17 mouse cellular contexts compared by ENCODE assay signal in the genomic region with DNA sequence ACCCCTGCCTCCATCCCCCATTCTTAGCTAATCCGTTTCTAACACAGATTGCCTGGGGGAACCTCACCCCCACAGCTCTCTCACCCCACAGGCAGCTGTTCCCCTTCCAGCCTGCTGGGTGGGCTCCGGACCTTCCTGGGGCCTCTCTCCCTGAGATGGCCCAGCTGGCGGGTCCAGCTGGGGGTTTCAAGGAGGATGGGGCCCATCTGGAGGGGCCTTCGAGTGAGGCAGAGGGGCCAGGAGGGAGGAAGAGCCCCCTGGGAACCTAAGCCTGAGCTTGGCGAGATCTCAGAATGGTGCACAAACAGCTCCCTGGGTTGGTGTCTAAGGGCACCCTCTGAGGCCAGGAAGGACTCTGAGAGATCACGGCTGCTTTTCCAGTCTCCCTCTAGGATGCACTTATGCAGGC. TPM values are rescaled to one million over a fixed set of nuclear protein-coding genes. Genes with fewer than 3 reads are reported as not detected.
A peak's percentile ranks its signal among the peaks of the same experiment; 100 is the strongest.
DNase-seq lines count a peak whose midpoint lies in the region; ATAC-seq and TF ChIP-seq lines count a peak whose summit lies in the region.
"Had no signal": no experiment of that assay in that cellular context is flagged by ENCODE, and none has a peak within 500 bp of the region (broad histone marks: within the 10 kb centered on the region; RNA-seq: fewer than 3 reads in every experiment).

No protein-coding gene starts in this region.

- 51% methylated on average over 6 of the region's 6 CpGs for WGBS in forebrain, embryonic 10.5 days
- 53% methylated on average over 6 of the region's 6 CpGs for WGBS in forebrain, postnatal 0 days
- WGBS in kidney, postnatal 0 days = 54% methylated on average over 6 of the region's 6 CpGs
- WGBS in neural tube, embryonic 14.5 days = 41% methylated on average over 6 of the region's 6 CpGs
- WGBS in neural tube, embryonic 15.5 days = 48% methylated on average over 6 of the region's 6 CpGs

- no peak overlapping the region for H3K4me2 ChIP-seq in forebrain, postnatal 0 days (ENCODE audit: low read depth)
- H3K4me2 ChIP-seq in kidney, postnatal 0 days (ENCODE audit: low read length) = no peak overlapping the region
- no peak overlapping the region for H3K4me2 ChIP-seq in neural tube, embryonic 14.5 days (ENCODE audit: low read depth, low read length)
- no peak overlapping the region for H3K4me2 ChIP-seq in neural tube, embryonic 15.5 days
- H3K4me2 ChIP-seq: limb, embryonic 15.5 days had no signal

- no peak for DNase-seq in forebrain, embryonic 10.5 days (ENCODE audit: extremely low spot score, low spot score)
- no peak for DNase-seq in forebrain, postnatal 0 days
- DNase-seq in kidney, postnatal 0 days (ENCODE audit: low spot score) = peak; percentile 45
- no peak for DNase-seq in kidney, postnatal 25 days
- DNase-seq in liver = no peak
- no peak for DNase-seq in cerebellum, postnatal 4 days (ENCODE audit: low spot score in 2 of 2)
- DNase-seq: cerebellum, adult 11-12 months; heart, adult 18-20 months; heart, postnatal 14 days; kidney, adult 2 months; layer of hippocampus, postnatal 36 days; lung, adult 2 months had no signal

- peaks cover 100% of the 10 kb centered on the region for H3K27me3 ChIP-seq in forebrain, embryonic 10.5 days (ENCODE audit: poor library complexity, severe bottlenecking)
- no peaks in the 10 kb centered on the region for H3K27me3 ChIP-seq in forebrain, postnatal 0 days (ENCODE audit: insufficient read depth, low read length)
- H3K27me3 ChIP-seq in kidney, postnatal 0 days (ENCODE audit: insufficient read depth, low read length) = no peaks in the 10 kb centered on the region
- no peaks in the 10 kb centered on the region for H3K27me3 ChIP-seq in neural tube, embryonic 14.5 days (ENCODE audit: control insufficient read depth, insufficient read depth, low read length)
- peaks cover 43% of the 10 kb centered on the region for H3K27me3 ChIP-seq in neural tube, embryonic 15.5 days (replicated peaks)
- H3K27me3 ChIP-seq: CH12.LX had no signal

- H3K4me3 ChIP-seq in forebrain, embryonic 10.5 days = no peak overlapping the region
- no peak overlapping the region for H3K4me3 ChIP-seq in forebrain, postnatal 0 days (ENCODE audit: low read depth, low read length)
- H3K4me3 ChIP-seq in kidney, postnatal 0 days (replicated peaks; ENCODE audit: low read depth, low read length) = no peak overlapping the region
- no peak overlapping the region for H3K4me3 ChIP-seq in neural tube, embryonic 14.5 days (ENCODE audit: low read depth, low read length)
- H3K4me3 ChIP-seq in neural tube, embryonic 15.5 days (replicated peaks) = no peak overlapping the region
- H3K4me3 ChIP-seq: limb, embryonic 15.5 days; midbrain, embryonic 10.5 days had no signal

- H3K4me1 ChIP-seq in forebrain, embryonic 10.5 days = peaks cover 12% of the 10 kb centered on the region
- H3K4me1 ChIP-seq in forebrain, postnatal 0 days (ENCODE audit: insufficient read depth) = no peaks in the 10 kb centered on the region
- no peaks in the 10 kb centered on the region for H3K4me1 ChIP-seq in kidney, postnatal 0 days (replicated peaks; ENCODE audit: insufficient read depth, low read length)
- no peaks in the 10 kb centered on the region for H3K4me1 ChIP-seq in neural tube, embryonic 14.5 days (ENCODE audit: control insufficient read depth, insufficient read depth, low read length)
- H3K4me1 ChIP-seq in neural tube, embryonic 15.5 days = no peaks in the 10 kb centered on the region

- H3K9ac ChIP-seq in forebrain, postnatal 0 days = no peak overlapping the region
- H3K9ac ChIP-seq in kidney, postnatal 0 days (ENCODE audit: low read depth, low read length) = no peak overlapping the region
- no peak overlapping the region for H3K9ac ChIP-seq in neural tube, embryonic 14.5 days (replicated peaks; ENCODE audit: low read depth, low read length)
- H3K9ac ChIP-seq in neural tube, embryonic 15.5 days (replicated peaks) = no peak overlapping the region
- H3K9ac ChIP-seq: limb, embryonic 15.5 days had no signal

- ATAC-seq in forebrain, postnatal 0 days = no peak
- ATAC-seq in kidney, postnatal 0 days (replicated peaks; ENCODE audit: low FRiP score, low read depth) = no peak; the same call in 1 of the 2 replicates
- ATAC-seq in neural tube, embryonic 14.5 days (ENCODE audit: low read depth) = 0 out of 2 replicates have a peak, but pooled peaks have one; percentile 36
- no peak for ATAC-seq in neural tube, embryonic 15.5 days (ENCODE audit: low FRiP score)

- no peaks in the 10 kb centered on the region for H3K9me3 ChIP-seq in forebrain, embryonic 10.5 days
- no peaks in the 10 kb centered on the region for H3K9me3 ChIP-seq in forebrain, postnatal 0 days (ENCODE audit: low read length)
- no peaks in the 10 kb centered on the region for H3K9me3 ChIP-seq in kidney, postnatal 0 days (replicated peaks; ENCODE audit: low read length)
- H3K9me3 ChIP-seq in neural tube, embryonic 14.5 days (ENCODE audit: control insufficient read depth, low read length) = no peaks in the 10 kb centered on the region
- no peaks in the 10 kb centered on the region for H3K9me3 ChIP-seq in neural tube, embryonic 15.5 days (replicated peaks)
- H3K9me3 ChIP-seq: limb, embryonic 15.5 days; midbrain, embryonic 10.5 days had no signal

- TF ChIP-seq CTCF in forebrain, postnatal 0 days (IDR thresholded peaks at IDR 0.05; ENCODE audit: low read depth) = no peak
- TF ChIP-seq CTCF in kidney, postnatal 0 days (IDR thresholded peaks at IDR 0.05; ENCODE audit: low read depth) = no peak

- 0 out of 2 replicates have a peak overlapping the region, but pooled peaks have one; percentile 58 for H3K27ac ChIP-seq in forebrain, embryonic 10.5 days
- no peak overlapping the region for H3K27ac ChIP-seq in forebrain, postnatal 0 days (ENCODE audit: low read depth, low read length)
- H3K27ac ChIP-seq in kidney, postnatal 0 days = no peak overlapping the region
- no peak overlapping the region for H3K27ac ChIP-seq in neural tube, embryonic 14.5 days (ENCODE audit: low read depth, low read length)
- no peak overlapping the region for H3K27ac ChIP-seq in neural tube, embryonic 15.5 days (replicated peaks)
- H3K27ac ChIP-seq: limb, embryonic 15.5 days; midbrain, embryonic 10.5 days had no signal

- no peaks in the 10 kb centered on the region for H3K36me3 ChIP-seq in forebrain, embryonic 10.5 days (replicated peaks)
- H3K36me3 ChIP-seq in forebrain, postnatal 0 days (ENCODE audit: insufficient read depth) = no peaks in the 10 kb centered on the region
- no peaks in the 10 kb centered on the region for H3K36me3 ChIP-seq in kidney, postnatal 0 days (ENCODE audit: insufficient read depth, low read length)
- H3K36me3 ChIP-seq in neural tube, embryonic 14.5 days (ENCODE audit: control insufficient read depth, insufficient read depth, low read length) = no peaks in the 10 kb centered on the region
- H3K36me3 ChIP-seq in neural tube, embryonic 15.5 days = no peaks in the 10 kb centered on the region
- H3K36me3 ChIP-seq: limb, embryonic 15.5 days; midbrain, embryonic 10.5 days had no signal

RNA-seq across cellular contexts. Expression of a gene that starts 38.4 kb away (rescaled TPM):
- polyA plus RNA-seq in forebrain, embryonic 10.5 days (2016; fragmentation: Nextera tagmentation; extraction: Ambion mirVana) = 209 and 217 TPM in 2 replicates
- total RNA-seq in forebrain, postnatal 0 days (2014; rRNA removed) = 270 and 285 TPM in 2 replicates
- 378 and 395 TPM in 2 replicates for polyA plus RNA-seq in forebrain, postnatal 0 days (2015; fragmentation: Nextera tagmentation; extraction: Ambion mirVana)
- 158 and 162 TPM in 2 replicates for polyA plus RNA-seq in kidney, postnatal 0 days (2015; fragmentation: Nextera tagmentation; extraction: Ambion mirVana)
- 335 and 351 TPM in 2 replicates for polyA plus RNA-seq in neural tube, embryonic 14.5 days (2014; fragmentation: Nextera tagmentation; extraction: Ambion mirVana)
- polyA plus RNA-seq in neural tube, embryonic 15.5 days (2015; fragmentation: Nextera tagmentation; extraction: Ambion mirVana) = 313 and 347 TPM in 2 replicates
